Mouse (Mus musculus): ENCODE measurements around the gene Pisd. TPM values are rescaled to one million over a fixed set of nuclear protein-coding genes. Genes with fewer than 3 reads are reported as not detected.
"Not testable (repeated sequence)": the region's sequence is repeated elsewhere in the genome, so short reads cannot be mapped to it uniquely, and the experiment has no call there.

Pisd gene
- total RNA-seq (2021) = 50.9 and 61.2 TPM in 2 replicates
- long read RNA-seq, experiment 1, transcript Pisd-201 (8 exons, 2,183 nt) = major isoform, 140 of 291 reads
- long read RNA-seq, experiment 1, partial matches to known transcripts = 10 of 291 reads
- long read RNA-seq, experiment 1, other reads (novel, unspliced or antisense) = 135 of 291 reads
- long read RNA-seq, experiment 2, transcript Pisd-201 (8 exons, 2,183 nt) = major isoform, 71 of 224 reads
- long read RNA-seq, experiment 2, partial matches to known transcripts = 3 of 224 reads
- long read RNA-seq, experiment 2, other reads (novel, unspliced or antisense) = 147 of 224 reads

DNA sequence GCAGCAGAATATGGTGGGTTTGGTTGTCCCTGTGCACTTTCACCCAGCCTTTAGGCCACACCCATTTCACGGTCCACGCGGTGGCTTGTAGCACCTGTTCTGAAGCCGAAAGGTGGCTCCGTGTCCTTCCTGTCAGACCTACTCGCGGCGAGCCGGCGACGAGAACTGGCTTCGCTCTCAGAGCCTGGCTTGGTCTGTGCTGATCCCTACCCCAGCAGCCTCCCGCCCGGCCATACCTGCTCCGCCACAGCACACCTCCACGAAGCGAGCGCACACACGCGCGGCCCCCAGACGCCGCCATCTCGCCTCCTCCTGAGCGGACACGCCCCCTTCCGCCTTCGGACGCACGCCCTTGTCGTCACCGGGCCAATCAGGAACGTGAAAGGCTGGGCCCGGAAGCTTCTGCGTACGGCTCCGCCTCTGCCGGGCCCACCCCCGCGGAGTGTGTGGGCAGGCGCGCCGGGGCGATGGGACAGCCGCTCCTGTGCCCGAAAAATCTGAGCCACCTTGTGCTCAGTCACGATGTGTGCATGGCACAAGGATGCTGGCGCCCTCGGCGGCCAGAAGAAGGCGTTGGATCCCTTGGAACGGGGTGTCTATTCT is at the start of gene Pisd:
Gene Pisd, minus strand, starts transcription at position 334 of the 603 bp plus-strand sequence.
- peak; percentile 98 for DNase-seq

DNA sequence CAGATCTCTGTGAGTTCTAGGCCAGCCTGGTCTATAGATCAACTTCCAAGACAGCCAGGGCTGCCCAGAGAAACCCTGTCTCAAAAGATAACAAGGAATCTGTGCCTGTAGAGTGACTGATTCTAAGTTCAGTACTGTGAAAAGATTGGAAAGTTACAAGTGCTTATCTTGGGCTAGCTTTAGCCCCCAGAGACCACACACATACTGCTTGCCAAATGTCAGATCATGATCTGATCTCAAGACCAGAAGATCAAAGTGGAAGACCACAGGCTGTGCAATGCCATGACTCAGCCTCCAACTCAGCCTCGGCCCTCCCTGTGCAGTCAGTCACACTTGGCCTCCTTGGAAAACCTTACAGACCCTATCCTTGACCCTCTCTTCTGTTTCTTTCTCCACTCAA is 49.1 kb upstream of the Pisd start:
- DNase-seq = no peak

DNA sequence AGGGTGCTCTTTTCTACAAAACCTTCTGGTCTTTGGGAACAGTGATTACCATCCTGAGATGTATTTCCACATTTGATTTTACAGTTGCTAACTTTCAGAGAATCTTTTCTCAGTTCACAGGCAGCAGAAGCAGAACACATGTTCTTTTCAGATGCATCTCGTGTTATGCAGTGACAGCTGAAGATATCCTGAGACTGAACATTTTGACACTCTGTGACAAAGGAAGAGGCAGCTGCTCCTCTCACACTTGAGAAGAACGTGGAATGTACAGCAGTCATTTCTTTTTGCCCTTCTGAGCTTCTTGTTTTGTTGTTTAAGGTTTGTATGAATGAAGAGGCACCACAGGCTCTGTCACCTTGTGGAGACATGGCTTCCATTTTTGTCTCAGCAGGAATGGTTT is 44.6 kb upstream of the Pisd start:
- no peak for DNase-seq

DNA sequence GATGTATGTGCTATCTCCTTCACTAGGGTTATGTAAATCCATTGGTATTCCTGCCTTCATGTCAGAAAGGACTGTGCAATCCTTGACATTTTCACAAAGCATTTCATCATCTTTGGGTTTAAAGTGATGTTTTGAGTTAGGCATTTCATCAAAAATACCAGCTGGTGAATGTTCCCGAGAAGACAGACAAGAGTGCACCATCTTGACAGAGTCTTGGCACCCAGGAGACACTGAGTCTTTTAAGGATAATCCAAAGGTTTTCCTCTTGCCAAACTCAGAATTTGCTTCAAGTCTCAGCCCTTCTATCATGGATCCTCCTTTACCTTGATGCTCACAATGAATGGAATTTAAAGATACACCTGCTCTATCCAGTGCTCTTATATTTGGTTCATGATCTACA is 43.3 kb upstream of the Pisd start:
- DNase-seq = not testable (repeated sequence)

DNA sequence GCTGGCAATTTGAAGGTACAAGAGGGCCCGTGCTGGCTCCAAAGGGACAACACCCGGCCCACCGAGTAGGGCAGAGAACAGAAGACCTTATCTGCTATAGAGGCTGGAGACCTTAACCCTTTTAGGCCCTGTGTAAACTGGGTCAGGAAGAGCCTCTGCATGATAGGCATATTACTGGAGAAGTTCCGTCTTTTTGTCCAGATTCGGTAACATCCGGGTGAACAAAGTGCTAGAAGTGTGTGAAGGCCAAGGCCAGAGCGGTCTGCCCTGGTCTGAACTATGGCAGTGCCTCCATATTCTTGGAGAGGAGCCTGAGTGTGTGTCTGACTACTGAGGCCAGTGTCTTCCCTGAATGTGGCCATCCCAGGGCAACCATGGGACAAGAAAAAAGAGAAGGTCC is 41.6 kb upstream of the Pisd start, which contains the start of gene Gm20671:
Gene Gm20671, minus strand, starts transcription at position 101 of the 400 bp plus-strand sequence.
- DNase-seq = peak; percentile 17

DNA sequence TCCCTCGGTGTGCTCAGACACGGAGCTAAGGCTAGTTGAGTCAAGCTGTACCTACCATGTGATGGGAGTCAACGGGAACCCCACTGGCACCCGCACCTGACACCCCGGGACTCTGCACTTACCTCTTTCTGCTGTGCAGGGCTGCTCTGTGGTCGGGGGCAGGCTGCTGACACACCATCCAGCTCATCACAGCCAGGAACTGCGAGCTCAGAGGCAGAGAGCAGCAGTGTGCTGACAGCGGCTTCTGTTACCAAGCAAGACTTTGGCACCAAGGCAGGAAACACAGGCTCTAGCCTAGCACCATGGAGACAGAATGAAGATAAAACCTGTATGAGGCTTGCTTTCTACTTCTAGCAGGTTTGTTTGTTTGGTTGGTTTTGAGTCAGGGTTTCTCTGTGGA is 35.0 kb upstream of the Pisd start:
- DNase-seq = no peak

DNA sequence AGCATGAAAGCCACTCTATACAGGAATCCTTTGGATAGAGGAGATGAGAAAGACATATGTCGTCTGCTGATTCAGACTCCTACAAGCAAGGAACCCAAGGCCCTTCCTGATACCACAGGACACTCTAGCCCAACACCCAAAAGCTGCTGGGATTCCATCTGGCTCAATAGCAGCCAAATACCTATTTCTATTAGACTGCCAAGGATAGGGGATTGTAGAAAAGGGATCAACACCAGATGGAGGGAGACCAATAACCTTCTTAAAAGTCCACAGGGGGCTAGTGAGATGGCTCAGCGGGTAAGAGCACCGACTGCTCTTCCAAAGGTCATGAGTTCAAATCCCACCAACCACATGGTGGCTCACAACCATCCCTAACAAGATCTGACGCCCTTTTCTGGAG is 29.9 kb upstream of the Pisd start:
- DNase-seq = no peak

DNA sequence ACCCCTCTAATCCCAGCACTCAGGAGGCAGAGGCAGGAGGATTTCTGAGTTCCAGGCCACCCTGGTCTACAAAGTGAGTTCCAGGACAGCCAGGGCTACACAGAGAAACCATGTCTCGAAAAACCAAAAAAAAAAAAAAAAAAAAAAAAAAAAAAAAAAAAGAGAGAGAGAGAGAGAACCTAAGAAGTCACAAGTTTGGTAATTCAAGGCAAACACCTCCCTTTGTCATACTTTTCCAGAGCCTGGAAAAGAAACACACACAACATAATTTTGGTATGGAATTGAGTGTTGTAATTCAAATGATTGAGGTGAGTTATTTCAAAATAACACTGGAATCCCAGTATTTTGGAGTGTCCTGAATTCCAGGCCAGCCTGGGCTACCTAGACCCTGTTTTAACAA is 1.0 kb upstream of the Pisd start:
- DNase-seq = not testable (repeated sequence)

DNA sequence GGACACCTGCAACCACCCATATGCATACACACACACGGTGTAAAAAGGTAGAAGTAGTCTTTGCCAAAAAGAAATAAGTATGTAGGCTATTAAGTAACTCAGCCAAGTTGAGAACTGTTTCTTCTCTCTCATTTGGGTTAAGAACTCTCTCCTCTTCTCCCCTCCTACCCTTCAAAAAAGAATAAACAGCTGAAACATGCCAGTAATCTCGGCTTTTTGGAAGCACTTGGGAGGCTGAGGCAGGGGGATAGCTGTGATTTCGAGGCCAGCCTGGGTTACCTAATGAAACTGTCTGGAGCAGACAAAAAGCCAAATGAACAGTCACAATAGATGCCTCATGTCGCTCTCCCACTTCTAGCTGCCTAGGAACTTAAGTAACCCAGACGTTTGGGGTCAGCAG is 720 bp downstream of the Pisd start:
- no peak for DNase-seq

DNA sequence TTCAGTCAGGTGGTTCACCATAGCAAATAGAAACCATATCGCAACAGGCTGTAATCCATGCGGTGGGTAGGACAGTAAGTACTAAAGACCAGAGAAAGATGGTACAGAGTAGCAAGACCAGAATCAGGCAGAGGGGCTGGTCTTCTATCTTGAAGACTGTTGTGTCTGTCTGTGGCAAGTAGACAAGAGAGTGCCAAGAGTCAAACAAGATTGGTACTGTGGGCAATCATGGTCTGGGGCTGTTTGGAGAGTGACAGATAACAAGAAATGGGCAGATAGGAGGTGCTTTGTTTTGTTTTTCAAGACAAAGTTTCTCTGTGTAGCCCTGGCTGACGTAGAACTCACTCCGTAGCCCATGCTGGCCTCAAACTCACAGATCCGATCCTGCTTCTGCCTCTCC is 3.9 kb downstream of the Pisd start:
- DNase-seq = no peak

DNA sequence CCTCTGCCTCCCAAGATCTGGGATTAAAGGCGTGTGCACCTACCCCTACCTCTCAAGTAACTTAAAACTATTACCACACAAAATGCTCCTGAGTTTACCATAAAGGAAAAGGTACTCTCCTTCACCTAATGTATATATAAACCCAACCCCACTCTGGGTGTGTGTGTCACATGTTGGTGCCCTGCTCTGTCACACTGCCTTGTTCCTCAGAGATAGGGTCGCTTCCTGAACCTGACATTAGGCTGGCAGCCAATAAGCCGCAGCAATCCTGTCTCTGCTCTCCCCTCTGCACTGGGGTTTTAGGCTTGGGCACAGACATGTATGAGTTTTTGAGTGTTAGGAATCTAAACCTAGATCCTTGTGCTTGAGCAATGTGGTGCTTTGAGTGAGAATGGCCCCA is 7.3 kb downstream of the Pisd start:
- DNase-seq = no peak

DNA sequence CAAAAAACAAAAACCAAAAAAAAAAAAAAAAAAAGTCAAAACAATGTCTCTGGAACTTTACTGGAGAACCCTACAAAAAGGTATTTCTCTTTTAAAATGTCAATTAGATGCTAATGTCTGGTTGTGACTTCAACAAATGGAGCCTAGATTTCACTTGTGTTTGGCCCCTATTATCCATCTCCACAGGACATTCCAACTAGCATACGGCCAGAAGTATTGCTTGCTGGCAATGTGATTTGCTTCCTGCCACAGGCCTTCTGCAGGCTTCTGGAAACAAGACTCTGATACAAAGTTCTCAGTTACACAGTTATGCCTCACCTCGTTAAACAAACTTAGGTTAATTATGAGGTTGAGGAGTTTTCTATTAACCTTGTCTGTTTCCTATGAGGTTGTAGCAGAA is 13.1 kb downstream of the Pisd start:
- no peak for DNase-seq

DNA sequence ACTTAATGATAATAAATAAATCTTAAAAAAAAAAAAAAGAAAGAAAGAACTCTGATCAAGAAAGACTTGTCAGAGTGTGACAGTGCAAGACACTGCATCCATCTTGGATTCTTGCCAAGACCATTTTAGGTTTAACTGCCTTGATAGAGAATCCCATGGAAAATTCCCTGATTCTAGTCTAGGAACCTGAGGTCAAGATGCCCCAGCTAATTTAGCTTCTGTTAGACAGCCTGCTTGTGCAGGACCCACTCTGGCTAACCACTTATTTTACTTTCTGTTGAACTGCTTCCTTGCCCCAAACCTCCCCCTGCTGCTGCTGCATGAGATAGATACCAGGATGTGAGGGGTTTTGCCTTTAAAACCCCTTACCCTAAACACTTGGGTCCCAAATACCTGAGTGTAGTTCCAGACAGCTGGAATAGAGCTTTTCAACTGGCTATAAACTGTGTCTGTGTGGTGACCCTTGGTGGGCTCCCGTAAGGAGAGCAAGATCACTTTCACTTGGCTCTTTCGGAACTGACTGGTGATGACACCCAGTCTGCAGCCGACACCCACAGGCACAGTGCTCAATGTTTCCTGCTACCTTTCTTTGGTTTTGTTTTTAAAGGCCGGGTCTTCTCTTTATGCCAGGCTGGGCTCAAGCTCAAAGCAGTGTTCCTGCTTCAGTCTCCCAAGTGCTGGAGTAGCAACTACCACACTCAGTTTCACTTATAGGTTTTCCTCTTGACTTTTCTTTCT is 17.6 kb downstream of the Pisd start:
- DNase-seq = no peak

DNA sequence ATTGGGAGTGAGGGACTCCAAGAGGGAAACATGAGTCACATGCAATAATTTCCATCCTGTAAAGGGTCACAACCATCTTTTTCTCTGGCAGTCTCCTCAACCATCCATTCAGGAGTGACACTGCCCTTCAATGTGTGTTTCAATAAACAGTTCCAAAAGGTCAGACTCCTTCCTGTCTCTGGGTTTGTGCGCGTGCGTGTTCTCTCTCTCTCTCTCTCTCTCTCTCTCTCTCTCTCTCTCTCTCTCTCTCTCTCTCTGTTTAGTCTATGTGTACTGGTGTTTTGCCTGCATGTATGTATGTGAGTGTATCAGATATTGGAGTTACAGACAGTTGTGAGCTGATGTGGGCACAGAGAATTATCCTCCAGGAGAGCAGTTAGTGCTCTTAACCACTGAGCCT is 18.4 kb downstream of the Pisd start:
- DNase-seq = no peak

DNA sequence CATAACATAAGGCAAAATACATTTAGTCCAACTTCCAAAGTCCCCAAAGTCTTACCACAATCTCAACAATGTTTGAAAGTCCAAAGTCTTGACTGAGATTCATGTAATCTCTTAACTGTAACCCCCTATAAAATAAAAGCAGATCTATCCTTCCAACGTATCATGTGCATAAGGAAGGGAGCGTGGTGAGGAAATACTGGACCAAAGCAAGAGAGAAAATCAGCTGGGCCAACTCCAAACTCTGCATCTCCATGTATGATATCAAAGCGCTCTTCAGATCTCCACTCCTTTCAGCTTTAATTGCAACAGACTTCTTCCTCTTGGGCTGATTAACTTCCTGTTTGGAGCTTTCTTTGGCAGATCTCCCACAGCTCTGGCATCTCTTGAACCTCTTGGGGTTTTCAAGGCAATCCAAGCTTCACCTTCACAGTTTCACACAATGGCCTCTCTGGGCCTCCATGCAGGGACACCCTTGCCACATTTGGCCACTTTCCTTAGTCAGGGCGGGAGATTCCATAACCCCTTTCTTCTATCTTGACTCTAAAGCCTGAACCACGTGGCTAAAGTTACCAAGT is 23.8 kb downstream of the Pisd start:
- DNase-seq = peak; percentile 59

DNA sequence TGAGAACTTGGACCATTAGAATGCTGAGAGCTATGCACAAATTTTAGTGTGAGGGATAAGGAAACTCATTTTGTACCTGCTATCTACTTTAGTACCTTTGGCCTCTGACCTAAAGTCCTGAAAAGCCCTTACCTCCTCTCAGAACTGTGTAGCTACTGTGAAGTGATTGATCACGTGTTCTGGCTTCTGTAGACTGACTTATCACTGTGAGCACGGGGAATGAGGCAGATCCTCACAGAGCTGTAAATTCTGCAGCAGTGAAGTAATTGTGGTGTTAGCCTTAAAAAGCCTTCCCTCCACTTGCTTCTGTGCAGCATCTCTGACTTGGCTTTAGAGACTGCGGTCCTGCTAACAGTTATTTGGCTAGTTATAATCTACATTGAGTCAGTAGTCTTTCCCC is 24.7 kb downstream of the Pisd start:
- DNase-seq = no peak

DNA sequence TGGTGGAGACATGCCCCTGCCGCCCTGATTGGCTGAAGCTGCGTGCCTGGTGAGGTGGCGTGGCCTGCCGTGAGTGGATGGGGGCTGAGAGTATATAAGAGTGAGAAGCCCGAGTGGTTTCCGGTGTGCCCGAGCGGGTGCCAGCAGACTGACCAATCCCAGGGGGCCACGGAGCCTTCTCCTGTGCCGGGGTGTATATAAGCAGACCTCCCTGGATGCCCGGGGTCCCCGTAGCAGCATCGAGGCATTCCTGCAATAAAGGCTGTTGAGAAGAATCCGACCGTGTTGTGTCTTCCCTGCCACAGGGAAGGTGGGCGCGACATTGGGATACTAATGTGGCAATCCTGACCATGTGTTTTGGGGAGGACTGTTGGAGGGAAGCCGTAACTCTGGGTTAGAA is 25.1 kb downstream of the Pisd start:
- DNase-seq = not testable (repeated sequence)

DNA sequence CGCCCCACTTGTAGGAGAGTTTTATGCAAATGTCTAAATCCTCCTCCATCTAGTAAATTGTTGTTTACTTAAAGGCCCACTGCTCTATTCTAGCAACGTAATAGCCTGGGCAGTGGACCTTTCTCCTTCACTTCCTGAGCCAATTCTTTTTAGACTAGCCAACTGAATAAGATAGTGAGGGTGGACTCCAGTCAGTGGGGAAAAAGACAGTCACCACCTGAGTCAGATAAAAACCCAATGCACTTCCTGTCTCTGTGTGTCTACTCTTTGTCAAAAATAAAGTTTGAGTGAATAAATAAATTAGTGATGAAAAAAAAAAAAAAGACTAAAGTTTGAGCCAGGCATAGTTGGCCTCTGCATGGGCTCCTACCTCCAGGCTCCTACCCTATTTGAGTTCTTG is 25.8 kb downstream of the Pisd start:
- no peak for DNase-seq

DNA sequence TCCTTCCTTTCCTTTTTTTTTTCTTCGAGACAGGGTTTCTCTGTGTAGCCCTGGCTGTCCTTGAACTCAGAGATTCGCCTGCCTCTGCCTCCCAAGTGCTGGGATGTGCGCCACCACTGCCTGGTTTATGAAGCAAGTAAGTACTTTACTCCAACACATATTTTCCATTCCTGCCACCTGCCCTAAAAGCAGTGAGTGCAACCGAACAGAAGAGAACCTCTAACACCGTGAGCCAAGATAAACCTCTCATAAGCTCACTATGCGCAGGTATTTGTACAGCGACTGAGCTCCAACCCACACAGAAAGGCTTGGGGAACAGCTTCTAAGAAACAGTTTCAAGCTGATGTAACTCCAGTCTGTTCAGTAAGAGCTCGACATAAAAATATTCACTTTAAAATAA is 29.3 kb downstream of the Pisd start:
- DNase-seq = no peak

DNA sequence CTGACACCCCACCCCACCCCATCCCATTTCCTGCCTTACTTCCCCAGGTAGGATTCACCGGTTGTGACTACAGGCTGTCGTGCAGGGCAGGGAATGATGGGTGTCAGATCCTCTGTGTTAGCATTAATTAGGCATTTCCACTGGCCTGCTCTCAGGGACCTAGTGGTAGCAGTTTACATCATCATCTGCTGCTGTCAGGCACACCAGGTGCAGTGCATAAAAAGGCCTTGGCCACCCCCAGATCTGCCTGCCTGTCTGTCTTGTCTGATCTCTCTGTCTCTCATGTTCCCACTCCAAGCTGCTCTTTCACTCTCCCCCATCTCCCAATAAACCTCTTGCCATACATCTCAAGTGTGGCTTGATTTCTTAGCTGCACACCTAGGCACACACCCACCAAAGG is 33.7 kb downstream of the Pisd start:
- DNase-seq = no peak

DNA sequence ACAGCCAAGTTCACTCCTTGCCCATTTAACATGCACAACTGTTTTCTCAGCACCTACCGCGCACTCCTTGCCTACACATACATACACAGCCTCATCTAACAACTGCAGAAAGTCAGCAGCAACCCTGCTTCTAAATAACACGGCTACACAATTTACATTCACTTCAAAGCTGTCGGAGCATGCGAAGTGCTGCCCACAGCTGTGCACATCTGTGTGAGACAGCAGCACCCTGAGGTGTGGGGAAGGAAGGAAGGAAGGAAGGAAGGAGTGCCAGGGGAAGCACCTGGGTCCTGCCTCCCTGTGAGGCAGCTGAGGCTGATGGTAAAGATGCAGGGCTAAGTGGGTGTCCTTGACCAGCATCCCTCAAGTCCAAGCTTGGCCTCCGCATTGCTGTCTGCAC is 36.5 kb downstream of the Pisd start:
- DNase-seq = peak; percentile 2

DNA sequence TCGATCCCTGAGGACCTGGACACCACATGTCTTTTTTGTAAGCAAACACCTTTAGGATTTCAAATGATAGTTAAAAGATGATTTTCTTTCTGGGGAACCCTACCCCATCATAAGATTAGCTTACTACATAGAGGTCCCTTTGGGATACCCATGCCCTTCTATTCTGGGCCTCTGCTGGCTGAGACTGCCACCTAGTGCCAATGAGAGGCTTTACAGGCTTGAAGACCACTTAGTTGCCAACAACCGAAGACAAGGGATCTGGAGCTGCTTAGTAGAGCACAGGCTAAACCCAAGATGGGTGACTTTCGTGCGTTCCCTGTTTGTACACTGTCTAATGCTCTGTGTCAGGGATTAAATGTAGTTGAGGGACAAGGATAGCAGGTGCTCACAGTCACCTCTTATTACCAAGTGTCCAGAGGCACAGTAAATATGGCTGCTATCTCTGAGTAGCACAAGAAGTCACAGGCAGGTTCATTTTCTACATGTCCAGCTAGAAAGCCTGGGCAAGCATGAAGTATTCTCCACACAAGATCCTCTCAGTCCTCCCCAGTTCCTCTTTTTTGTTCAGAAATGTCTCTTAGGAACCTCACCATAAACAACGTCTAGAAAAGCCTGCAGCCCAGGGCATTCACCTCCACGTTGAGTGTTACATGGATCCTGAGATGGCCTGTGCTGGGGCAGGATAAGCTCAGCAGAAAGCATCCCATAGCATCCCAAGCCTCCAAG is 37.6 kb downstream of the Pisd start:
- DNase-seq = peak; percentile 76
